Mouse (Mus musculus): ENCODE measurements around the gene Zdhhc14.

DNA sequence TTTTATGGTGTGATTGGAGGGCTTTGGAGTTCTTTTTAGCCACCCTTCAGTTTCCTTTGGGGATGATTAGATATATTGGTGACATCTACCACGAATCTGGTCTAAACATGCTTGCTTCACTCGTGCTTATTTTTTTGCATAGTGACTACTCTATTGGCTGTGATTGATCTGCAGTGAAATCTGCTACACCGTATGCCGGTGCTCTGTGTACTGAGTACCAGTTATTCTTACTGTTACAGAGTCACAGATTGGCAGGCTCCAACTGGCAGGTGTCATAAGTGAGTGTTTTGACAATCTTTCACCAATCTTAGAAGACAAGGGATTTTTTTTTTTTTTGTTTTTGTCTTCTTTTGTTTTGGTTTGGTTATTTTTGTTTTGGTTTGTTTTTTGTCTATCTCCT is 163.2 kb downstream of the Zdhhc14 start:
- TF ChIP-seq CTCF (IDR thresholded peaks at IDR 0.05; ENCODE audit: low read depth), result no peak
- no peak for TF ChIP-seq EP300 (IDR thresholded peaks at IDR 0.05; ENCODE audit: low read depth)
